Mouse (Mus musculus): ENCODE measurements at regions not wholly inside any gene's neighbourhood (a gene's known extent, or its start where the extent isn't known, plus 50 kb on each side); places are given as distances from the start of the nearest gene placed in this dataset.
A peak's percentile ranks its signal among the peaks of the same experiment; 100 is the strongest.

GRCm38 (mm10) chr15:59169237-59169797 is 280.2 kb downstream of the Gm49356 start:
- ATAC-seq (replicated peaks; ENCODE audit: poor library complexity) = no peak

- no peak for ATAC-seq (replicated peaks; ENCODE audit: poor library complexity)
Observed at GRCm38 (mm10) chr15:59169831-59170230, 280.7 kb downstream of the Gm49356 start.

- ATAC-seq (replicated peaks; ENCODE audit: poor library complexity) = no peak
Observed at GRCm38 (mm10) chr15:59171120-59171519, 282.0 kb downstream of the Gm49356 start.

- no peak for ATAC-seq (replicated peaks; ENCODE audit: poor library complexity)
Observed at GRCm38 (mm10) chr15:59173452-59174245, 284.6 kb downstream of the Gm49356 start.

GRCm38 (mm10) chr15:59174246-59174751 is 285.2 kb downstream of the Gm49356 start:
- no peak for ATAC-seq (replicated peaks; ENCODE audit: poor library complexity)

- no peak for ATAC-seq (replicated peaks; ENCODE audit: poor library complexity)
Observed at GRCm38 (mm10) chr15:59174893-59175531, 285.9 kb downstream of the Gm49356 start.

- no peak for ATAC-seq (replicated peaks; ENCODE audit: poor library complexity)
Observed at GRCm38 (mm10) chr15:59180076-59180475, 291.0 kb downstream of the Gm49356 start.

- no peak for ATAC-seq (replicated peaks; ENCODE audit: poor library complexity)
Observed at GRCm38 (mm10) chr15:59184461-59184860, 295.4 kb downstream of the Gm49356 start.

- ATAC-seq (replicated peaks; ENCODE audit: poor library complexity) = no peak
Observed at GRCm38 (mm10) chr15:59187566-59187965, 298.5 kb downstream of the Gm49356 start.

GRCm38 (mm10) chr15:59188371-59188770 is 299.3 kb downstream of the Gm49356 start:
- no peak for ATAC-seq (replicated peaks; ENCODE audit: poor library complexity)

GRCm38 (mm10) chr15:59190511-59190910 is 301.4 kb downstream of the Gm49356 start:
- no peak for ATAC-seq (replicated peaks; ENCODE audit: poor library complexity)

GRCm38 (mm10) chr15:59194421-59194820 is 305.3 kb downstream of the Gm49356 start:
- no peak for ATAC-seq (replicated peaks; ENCODE audit: poor library complexity)

GRCm38 (mm10) chr15:59196351-59196750 is 307.3 kb downstream of the Gm49356 start:
- ATAC-seq (replicated peaks; ENCODE audit: poor library complexity) = no peak

GRCm38 (mm10) chr15:59197455-59198391 is 308.6 kb downstream of the Gm49356 start:
- no peak for ATAC-seq (replicated peaks; ENCODE audit: poor library complexity)

- ATAC-seq (replicated peaks; ENCODE audit: poor library complexity) = no peak
Observed at GRCm38 (mm10) chr15:59201386-59201785, 312.3 kb downstream of the Gm49356 start.

- ATAC-seq (replicated peaks; ENCODE audit: poor library complexity) = 0 out of 2 replicates have a peak, but pooled peaks have one; percentile 14
Observed at GRCm38 (mm10) chr15:59201894-59202670, 313.0 kb downstream of the Gm49356 start.

GRCm38 (mm10) chr15:59203097-59203849 is 314.2 kb downstream of the Gm49356 start:
- ATAC-seq (replicated peaks; ENCODE audit: poor library complexity) = no peak

- no peak for ATAC-seq (replicated peaks; ENCODE audit: poor library complexity)
Observed at GRCm38 (mm10) chr15:59203850-59204625, 314.9 kb downstream of the Gm49356 start.
